Mouse (Mus musculus) CH12.LX (cell line): Measurements from ENCODE around the gene Pigk. TPM values are rescaled to one million over a fixed set of nuclear protein-coding genes. Genes with fewer than 3 reads are reported as not detected.

Experiments
- DNase-seq: peaks from one replicate; pipeline ENCODE4 v3.0.0-alpha.2; 2013; ENCODE audit errors: extremely low read depth
- H3K27ac ChIP-seq: 2 replicates; pipeline ENCODE4 v1.5.1; 2012; ENCODE audit warnings: low read depth, mild to moderate bottlenecking, control low read depth, moderate library complexity; ENCODE audit not compliant: insufficient read depth
- H3K27me3 ChIP-seq: replicated peaks from 2 replicates; pipeline ENCODE3; 2012; ENCODE audit warnings: inconsistent platforms
- H3K36me3 ChIP-seq, 2 experiments: replicated peaks in 1 of 2; 2 replicates each; pipeline versions ENCODE3 to v1.6.1; 2012; ENCODE audit warnings: inconsistent platforms in 1 of 2, low read length in 1 of 2, mild to moderate bottlenecking in 1 of 2, mixed read lengths in 1 of 2, moderate library complexity in 1 of 2; ENCODE audit not compliant: control insufficient read depth in 1 of 2, insufficient read depth in 1 of 2
- H3K4me1 ChIP-seq, 2 experiments: 2 replicates each; pipeline ENCODE4 v1.6.1; 2012; ENCODE audit warnings: inconsistent platforms in 1 of 2, moderate library complexity in 1 of 2; ENCODE audit not compliant: insufficient read depth in 2 of 2, control insufficient read depth in 1 of 2
- H3K4me2 ChIP-seq: 2 replicates; pipeline ENCODE4 v1.6.1; 2012; ENCODE audit warnings: low read depth, mild to moderate bottlenecking, control low read depth; ENCODE audit not compliant: poor library complexity, insufficient read depth, severe bottlenecking
- H3K4me3 ChIP-seq, 3 experiments: fragments of 150-350 bp in 1 of 3; sonication (generic) in 1 of 3; replicated peaks in 1 of 3; 2 replicates each; pipeline versions ENCODE3 to v1.5.1; 2011 to 2012; ENCODE audit warnings: low read depth in 2 of 3, low read length in 2 of 3, mild to moderate bottlenecking in 2 of 3, moderate library complexity in 2 of 3, control low read depth in 1 of 3, improper control_type of control experiment in 1 of 3, inconsistent platforms in 1 of 3, mixed read lengths in 1 of 3; ENCODE audit not compliant: poor library complexity in 1 of 3
- H3K79me2 ChIP-seq: replicated peaks from 2 replicates; pipeline ENCODE4 v1.6.1; 2012; ENCODE audit warnings: mild to moderate bottlenecking, moderate library complexity; ENCODE audit not compliant: control insufficient read depth, poor library complexity, insufficient read depth, severe bottlenecking; ENCODE audit errors: extremely low read depth
- H3K9ac ChIP-seq: 2 replicates; pipeline ENCODE4 v1.6.1; 2012; ENCODE audit warnings: low read depth, mild to moderate bottlenecking, control low read depth, moderate library complexity; ENCODE audit not compliant: insufficient read depth
- H3K9me3 ChIP-seq: replicated peaks from 2 replicates; pipeline ENCODE3; 2012; ENCODE audit warnings: low read length, inconsistent platforms, mixed read lengths
- BHLHE40 ChIP-seq: IDR thresholded peaks from 2 replicates; pipeline ENCODE4 v1.6.1; 2011; ENCODE audit warnings: mild to moderate bottlenecking, low read depth, low read length, improper control_type of control experiment
- CHD2 ChIP-seq: IDR thresholded peaks from 2 replicates; pipeline ENCODE4 v1.6.1; 2011; ENCODE audit warnings: low read length, improper control_type of control experiment
- CTCF ChIP-seq, 2 experiments: IDR thresholded peaks in 1 of 2; conservative IDR thresholded peaks in 1 of 2; 2 replicates each; pipeline ENCODE4 v1.5.1; 2011 to 2012; ENCODE audit warnings: low read depth in 2 of 2, low read length in 2 of 2, improper control_type of control experiment in 1 of 2, inconsistent platforms in 1 of 2, mild to moderate bottlenecking in 1 of 2, moderate library complexity in 1 of 2
- E2F4 ChIP-seq: IDR thresholded peaks from 2 replicates; pipeline ENCODE4 v1.6.1; 2011; ENCODE audit warnings: low read depth, low read length, improper control_type of control experiment; ENCODE audit not compliant: insufficient replicate concordance
- ELF1 ChIP-seq: IDR thresholded peaks from 2 replicates; pipeline ENCODE4 v1.6.1; 2014; ENCODE audit warnings: low read depth, mild to moderate bottlenecking, inconsistent platforms, low read length, improper control_type of control experiment
- EP300 ChIP-seq: IDR thresholded peaks from 2 replicates; pipeline ENCODE4 v1.6.1; 2011; ENCODE audit warnings: low read length, improper control_type of control experiment
- ETS1 ChIP-seq: conservative IDR thresholded peaks from 2 replicates; pipeline ENCODE4 v1.6.1; 2012; ENCODE audit warnings: low read depth, mild to moderate bottlenecking, inconsistent platforms, low read length, improper control_type of control experiment, moderate library complexity
- IRF4 ChIP-seq: IDR thresholded peaks from 2 replicates; pipeline ENCODE4 v1.6.1; 2014; ENCODE audit warnings: low read depth, mild to moderate bottlenecking, inconsistent platforms, low read length, improper control_type of control experiment
- JUN ChIP-seq: IDR thresholded peaks from 2 replicates; pipeline ENCODE4 v1.6.1; 2011; ENCODE audit warnings: low read depth, mild to moderate bottlenecking, low read length, improper control_type of control experiment, moderate library complexity; ENCODE audit not compliant: insufficient read depth
- KAT2A ChIP-seq: IDR thresholded peaks from 2 replicates; pipeline ENCODE4 v1.6.1; 2012; ENCODE audit warnings: low read length, improper control_type of control experiment, inconsistent platforms; ENCODE audit not compliant: insufficient replicate concordance
- MAFK ChIP-seq: IDR thresholded peaks from 2 replicates; pipeline ENCODE4 v1.6.1; 2011; ENCODE audit warnings: low read length, improper control_type of control experiment; ENCODE audit not compliant: insufficient replicate concordance
- MAZ ChIP-seq: IDR thresholded peaks from 2 replicates; pipeline ENCODE4 v1.6.1; 2012; ENCODE audit warnings: low read depth, mild to moderate bottlenecking, inconsistent platforms, low read length, improper control_type of control experiment, moderate library complexity
- MXI1 ChIP-seq: IDR thresholded peaks from 2 replicates; pipeline ENCODE4 v1.6.1; 2011; ENCODE audit warnings: mild to moderate bottlenecking, low read depth, low read length, improper control_type of control experiment
- MYC ChIP-seq: IDR thresholded peaks from 2 replicates; pipeline ENCODE4 v1.6.1; 2011; ENCODE audit warnings: low read depth, mild to moderate bottlenecking, improper control_type of control experiment, low read length
- NELFE ChIP-seq: IDR thresholded peaks from 2 replicates; pipeline ENCODE4 v1.6.1; 2011; ENCODE audit warnings: low read depth, low read length, improper control_type of control experiment
- NRF1 ChIP-seq: IDR thresholded peaks from 2 replicates; pipeline ENCODE4 v1.6.1; 2014; ENCODE audit warnings: low read depth, mild to moderate bottlenecking, inconsistent platforms, low read length, improper control_type of control experiment, moderate library complexity
- PAX5 ChIP-seq: IDR thresholded peaks from 2 replicates; pipeline ENCODE4 v1.6.1; 2012; ENCODE audit warnings: low read length, inconsistent platforms, mixed read lengths
- POLR2A ChIP-seq: IDR thresholded peaks from 2 replicates; pipeline ENCODE4 v1.6.1; 2011; ENCODE audit warnings: low read depth, mild to moderate bottlenecking, improper control_type of control experiment, low read length
- RAD21 ChIP-seq: IDR thresholded peaks from 2 replicates; pipeline ENCODE4 v1.6.1; 2011; ENCODE audit warnings: low read depth, mild to moderate bottlenecking, low read length, improper control_type of control experiment, moderate library complexity
- RCOR1 ChIP-seq: conservative IDR thresholded peaks from 2 replicates; pipeline ENCODE4 v1.6.1; 2012; ENCODE audit warnings: low read depth, mild to moderate bottlenecking, inconsistent platforms, low read length, improper control_type of control experiment
- SIN3A ChIP-seq: IDR thresholded peaks from 2 replicates; pipeline ENCODE4 v1.6.1; 2012; ENCODE audit warnings: low read length, improper control_type of control experiment, inconsistent platforms
- SMC3 ChIP-seq: IDR thresholded peaks from 2 replicates; pipeline ENCODE4 v1.6.1; 2011; ENCODE audit warnings: low read depth, low read length, improper control_type of control experiment
- TBP ChIP-seq: conservative IDR thresholded peaks from 2 replicates; pipeline ENCODE4 v1.6.1; 2011; ENCODE audit warnings: low read depth, low read length, improper control_type of control experiment
- TCF12 ChIP-seq: IDR thresholded peaks from 2 replicates; pipeline ENCODE4 v1.6.1; 2014; ENCODE audit warnings: low read depth, mild to moderate bottlenecking, inconsistent platforms, low read length, improper control_type of control experiment
- UBTF ChIP-seq: IDR thresholded peaks from 2 replicates; pipeline ENCODE4 v1.6.1; 2012; ENCODE audit warnings: low read depth, mild to moderate bottlenecking, inconsistent platforms, low read length, improper control_type of control experiment, moderate library complexity
- USF1 ChIP-seq: IDR thresholded peaks from 2 replicates; pipeline ENCODE4 v1.6.1; 2014; ENCODE audit warnings: low read depth, mild to moderate bottlenecking, inconsistent platforms, low read length, improper control_type of control experiment
- ZC3H11A ChIP-seq: IDR thresholded peaks from 2 replicates; pipeline ENCODE4 v1.6.1; 2012; ENCODE audit warnings: low read depth, mild to moderate bottlenecking, inconsistent platforms, low read length, improper control_type of control experiment
- ZKSCAN1 ChIP-seq: IDR thresholded peaks from 2 replicates; pipeline ENCODE4 v1.6.1; 2012; ENCODE audit warnings: low read depth, inconsistent platforms, low read length, improper control_type of control experiment, borderline replicate concordance
- ZMIZ1 ChIP-seq: IDR thresholded peaks from 2 replicates; pipeline ENCODE4 v1.6.1; 2012; ENCODE audit warnings: low read depth, mild to moderate bottlenecking, inconsistent platforms, low read length, improper control_type of control experiment
- dilution Hi-C: fragments of 300-500 bp; cut with MboI; formaldehyde crosslinking; loops from 2 replicates; pipeline ENCODE4 v1.14.3; 2020; ENCODE audit warnings: low sequenced_read_pairs; ENCODE audit not compliant: extremely low pct_unique_long_range_greater_than_20kb, extremely low pct_ligation_motif_present
- in situ Hi-C: fragments of 300-500 bp; cut with MboI; formaldehyde crosslinking; loops from 3 replicates; pipeline ENCODE4 v1.14.3; 2019; ENCODE audit warnings: low sequenced_read_pairs, low pct_ligation_motif_present, low pct_unique_long_range_greater_than_20kb, mixed read lengths
- polyA plus RNA-seq: library from polyadenylated mRNA; unstranded; fragments of >175 nt; gene quantifications from 2 replicates; pipeline ENCODE4 v1.2.1, GENCODE M21; 2012; ENCODE audit warnings: low read depth; ENCODE audit not compliant: insufficient read length
- total RNA-seq, 2 experiments: library from RNA; depleted of rRNA; stranded (reverse); fragments of 300-350 nt in 1 of 2; fragments of >200 nt in 1 of 2; gene quantifications; 2 replicates each; pipeline ENCODE4 v1.2.3; 2012 to 2014

Gene Pigk
- total and polyA plus RNA-seq, 3 experiments = 56.4 to 79.3 (median 67.5) TPM

DNA sequence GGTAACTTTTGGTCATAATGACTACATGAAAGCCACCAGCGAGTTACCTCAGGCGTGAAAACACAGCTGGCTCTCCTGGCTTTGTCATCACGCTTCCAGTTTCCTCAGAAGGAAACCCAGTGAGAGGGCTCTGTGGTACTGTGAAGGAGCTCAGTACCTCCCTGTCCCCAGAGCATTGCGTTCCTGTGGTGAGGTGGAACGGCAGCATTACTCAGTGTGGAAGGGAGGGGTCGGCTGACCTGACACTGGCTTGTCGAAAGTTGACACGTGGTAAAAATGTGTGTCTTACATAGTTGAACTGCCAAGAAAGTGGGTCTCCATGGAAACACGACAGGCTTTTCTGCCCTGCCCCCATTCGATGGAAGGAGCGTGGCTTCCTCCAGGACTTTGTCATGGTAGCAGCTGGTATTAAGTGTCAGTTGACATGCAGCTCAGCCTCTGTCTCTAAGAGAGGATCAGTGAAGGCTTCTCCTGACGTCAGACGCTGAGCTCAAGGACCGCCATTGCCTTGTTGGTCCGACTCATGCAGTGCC is 44.7 kb downstream of the Pigk start (continued):
- TF ChIP-seq PAX5 (no peak), IRF4 (peak; percentile 60; the same call in 1 of the 2 replicates), JUN (no peak; the same call in 1 of the 2 replicates), TBP (no peak), TCF12 (peak; percentile 74; the same call in 1 of the 2 replicates), ETS1 (peak; percentile 96), ELF1 (no peak), ZKSCAN1 (no peak), MXI1 (peak; percentile 88), E2F4 (no peak), USF1 (no peak)

DNA sequence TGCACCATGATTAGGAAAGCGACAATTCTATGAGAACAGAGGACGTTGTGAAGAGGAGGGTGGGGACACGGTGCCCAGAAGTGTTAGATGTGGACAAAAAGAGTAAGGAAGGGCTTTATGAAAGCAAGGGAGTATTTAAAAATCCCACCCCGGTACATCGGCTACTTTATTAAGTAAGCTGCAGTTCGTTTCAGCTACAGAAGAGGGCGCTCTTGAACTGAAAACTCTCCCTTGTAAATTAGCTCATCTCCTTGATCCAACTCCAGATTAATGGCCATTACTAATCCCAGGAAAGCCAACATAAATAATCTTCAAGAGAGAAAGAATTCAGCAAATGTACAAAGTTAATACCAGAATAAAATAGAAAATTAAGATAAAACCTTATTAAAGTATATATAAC is 47.2 kb downstream of the Pigk start:
- no peak overlapping the region for H3K9ac ChIP-seq
- peaks cover 15 to 71% of the 10 kb centered on the region in 2 experiments for H3K36me3 ChIP-seq
- H3K4me1 ChIP-seq = peaks cover 11 to 28% of the 10 kb centered on the region in 2 experiments
- in situ Hi-C loops (no loop called here), dilution Hi-C loops (no loop called here)
- no peak overlapping the region for H3K27ac ChIP-seq
- H3K4me3 ChIP-seq = no peak overlapping the region
- no peaks in the 10 kb centered on the region for H3K79me2 ChIP-seq
- H3K4me2 ChIP-seq = no peak overlapping the region
- H3K27me3 ChIP-seq = no peaks in the 10 kb centered on the region
- DNase-seq = peak; percentile 69
- no peaks in the 10 kb centered on the region for H3K9me3 ChIP-seq
- TF ChIP-seq USF1 (no peak), ELF1 (no peak), TBP (no peak), JUN (no peak), MAFK (no peak), ETS1 (no peak), POLR2A (no peak), BHLHE40 (no peak), EP300 (no peak), KAT2A (no peak), RAD21 (peak; percentile 63), ZKSCAN1 (no peak), ZMIZ1 (no peak), MAZ (no peak), SIN3A (no peak), MXI1 (no peak), CHD2 (no peak), RCOR1 (no peak), NRF1 (no peak), MYC (no peak), NELFE (no peak), UBTF (no peak), ZC3H11A (no peak), SMC3 (peak; percentile 42), CTCF (conservative IDR thresholded peaks at IDR 0.05 in 1 of 2, IDR thresholded peaks at IDR 0.05 in 1 of 2; ENCODE audit: low read depth in 2 of 2, low read length in 2 of 2) (peak; percentile 82 to 83)
